Mouse (Mus musculus) layer of hippocampus, adult 2 months (tissue): ENCODE measurements at regions not wholly inside any gene's neighbourhood (a gene's known extent, or its start where the extent isn't known, plus 50 kb on each side); places are given as distances from the start of the nearest gene placed in this dataset.

Source experiments
- DNase-seq, 2 experiments: peaks; one replicate each; pipeline ENCODE4 v3.0.0; 2022; ENCODE audit warnings: low spot score in 2 of 2
- H3K27ac ChIP-seq: fragments of 200-600 bp; 2 replicates; pipeline ENCODE4 v1.8.1; 2022
- H3K4me3 ChIP-seq: fragments of 200-600 bp; 2 replicates; pipeline ENCODE4 v1.8.1; 2022; ENCODE audit warnings: mild to moderate bottlenecking
- CTCF ChIP-seq: fragments of 200-600 bp; conservative IDR thresholded peaks from 2 replicates; pipeline ENCODE4 v1.8.1; 2022; ENCODE audit warnings: antibody characterized with exemption, mild to moderate bottlenecking, moderate library complexity

- DNase-seq = peak; percentile 39 to 41
- TF ChIP-seq CTCF = no peak
- Histone ChIP-seq H3K27ac (peak overlapping the region; percentile 73), H3K4me3 (no peak overlapping the region)
Measured at GRCm38 (mm10) chr1:186413064-186413885, 292.5 kb downstream of the Tgfb2 start.

DNA sequence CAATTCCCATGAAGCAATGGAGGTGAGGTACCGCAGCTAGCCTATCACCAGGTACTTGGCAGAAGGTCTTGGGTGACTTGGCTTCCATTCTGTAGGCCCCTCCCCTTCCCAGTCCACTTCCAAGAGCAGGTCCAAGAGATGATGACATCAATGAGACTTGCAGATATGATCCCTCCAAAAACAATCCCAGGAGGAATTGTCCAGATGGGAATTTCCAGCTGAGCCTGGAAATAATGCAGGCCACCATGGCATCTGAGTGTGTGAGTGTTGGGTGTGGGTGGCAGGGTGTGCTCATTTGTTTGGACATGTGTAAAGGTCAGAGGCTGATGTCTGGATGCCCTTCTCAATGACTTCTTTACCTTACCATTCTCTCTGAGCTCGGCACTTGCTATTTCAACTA lies 293.5 kb downstream of the Tgfb2 start:
- Histone ChIP-seq H3K4me3 (no peak overlapping the region), H3K27ac (no peak overlapping the region)
- no peak for DNase-seq
- TF ChIP-seq CTCF = no peak

DNA sequence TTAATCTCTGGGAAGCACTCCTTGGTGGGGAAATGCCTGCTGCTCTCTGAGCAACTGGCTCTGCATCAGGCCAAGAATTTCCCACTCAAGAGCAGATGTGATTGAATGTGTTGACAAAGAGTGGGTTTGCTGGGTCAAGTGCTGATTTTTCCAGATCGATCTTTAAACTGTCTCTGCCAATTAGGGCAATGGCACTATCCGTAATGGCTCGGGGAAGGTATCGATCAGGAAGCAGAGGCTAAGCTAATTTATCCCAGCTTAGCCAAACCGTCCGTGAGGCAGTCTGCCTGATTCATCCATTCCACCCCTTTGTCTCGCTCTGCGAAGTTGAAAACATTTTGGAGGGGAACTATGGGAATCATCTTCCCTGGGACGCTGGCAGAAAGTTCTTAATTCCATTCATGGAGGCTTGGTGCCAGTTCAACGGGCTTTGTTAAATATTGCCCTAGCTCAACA lies 291.9 kb upstream of the Lyplal1 start:
- H3K27ac ChIP-seq = peak overlapping the region; percentile 4; the same call in 1 of the 2 replicates
- peak overlapping the region; percentile 1; the same call in 1 of the 2 replicates for H3K4me3 ChIP-seq
- TF ChIP-seq CTCF = no peak
- DNase-seq = no peak

- no peak for TF ChIP-seq CTCF
- no peak for DNase-seq
- Histone ChIP-seq H3K27ac (no peak overlapping the region), H3K4me3 (no peak overlapping the region)
Measured at GRCm38 (mm10) chr1:186407656-186408055, 290.5 kb upstream of the Lyplal1 start.

DNA sequence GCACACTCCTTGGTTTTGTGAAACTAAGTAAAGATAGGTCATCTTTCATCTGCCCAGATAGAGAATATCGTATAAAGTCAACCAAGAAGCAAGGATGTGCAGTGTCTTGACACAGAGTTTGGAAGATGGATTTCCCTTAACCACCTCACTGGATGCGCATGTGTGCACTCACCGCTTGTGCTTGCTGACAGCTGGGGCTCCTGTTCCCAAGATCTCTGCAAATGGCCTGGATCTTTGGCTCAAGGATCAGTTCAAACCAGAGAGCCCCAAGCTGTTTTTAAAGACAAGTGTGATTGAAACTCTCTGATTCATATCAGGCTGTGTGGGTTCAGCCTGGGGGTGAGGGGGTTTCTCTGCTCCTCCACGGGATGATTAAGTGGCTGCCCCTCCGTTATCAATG lies 288.6 kb upstream of the Lyplal1 start:
- Histone ChIP-seq H3K27ac (no peak overlapping the region), H3K4me3 (no peak overlapping the region)
- DNase-seq = no peak
- no peak for TF ChIP-seq CTCF

- H3K4me3 ChIP-seq = no peak overlapping the region
- no peak overlapping the region for H3K27ac ChIP-seq
- no peak for DNase-seq
- no peak for TF ChIP-seq CTCF
Measured at GRCm38 (mm10) chr1:186399762-186400161, 282.7 kb upstream of the Lyplal1 start.

DNA sequence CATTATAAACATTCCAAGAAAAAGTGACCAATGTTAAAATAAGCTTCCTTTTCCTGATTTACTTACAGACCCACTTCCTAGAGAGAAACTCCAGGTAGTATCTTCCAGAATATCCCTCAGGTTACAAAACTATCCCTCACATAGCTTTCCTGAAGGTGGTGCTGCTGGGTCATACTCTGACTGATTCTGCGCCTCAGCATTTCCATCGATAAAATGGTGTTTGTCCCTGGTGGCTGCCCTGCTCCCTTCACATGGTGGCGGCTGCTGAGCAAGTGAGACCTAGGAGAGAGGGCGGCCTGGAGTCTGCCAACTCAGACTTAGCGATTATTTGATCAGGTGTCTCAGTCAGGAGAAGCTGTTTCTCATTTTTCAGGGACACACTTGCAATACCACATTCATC lies 275.9 kb upstream of the Lyplal1 start:
- H3K4me3 ChIP-seq = no peak overlapping the region

DNA sequence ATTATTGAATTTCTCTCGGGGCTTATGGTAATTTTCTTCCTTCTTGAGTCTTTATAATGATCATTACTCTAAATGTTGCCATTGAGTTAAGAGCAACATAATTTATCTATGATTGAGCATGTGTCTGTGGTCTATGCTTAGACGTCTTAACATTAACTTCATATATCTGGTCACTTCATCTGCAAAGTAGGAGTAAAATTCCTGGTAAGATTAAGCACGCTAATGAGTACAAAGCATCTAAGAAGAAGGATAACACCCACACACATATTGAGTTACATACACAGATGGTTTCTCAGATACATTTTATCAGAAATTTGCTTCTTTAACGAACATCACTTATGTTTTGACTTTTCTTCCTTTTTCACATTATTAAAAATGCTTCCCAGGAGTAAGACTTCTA lies 267.3 kb upstream of the Lyplal1 start:
- H3K4me3 ChIP-seq = no peak overlapping the region
- no peak for DNase-seq
- H3K27ac ChIP-seq = peak overlapping the region; percentile 46; the same call in 1 of the 2 replicates
- no peak for TF ChIP-seq CTCF

More for the DNA sequence above, 275.9 kb upstream of the Lyplal1 start:
- DNase-seq = peak; percentile 19 to 29
- peak; percentile 77 for TF ChIP-seq CTCF
- no peak overlapping the region for H3K27ac ChIP-seq

DNA sequence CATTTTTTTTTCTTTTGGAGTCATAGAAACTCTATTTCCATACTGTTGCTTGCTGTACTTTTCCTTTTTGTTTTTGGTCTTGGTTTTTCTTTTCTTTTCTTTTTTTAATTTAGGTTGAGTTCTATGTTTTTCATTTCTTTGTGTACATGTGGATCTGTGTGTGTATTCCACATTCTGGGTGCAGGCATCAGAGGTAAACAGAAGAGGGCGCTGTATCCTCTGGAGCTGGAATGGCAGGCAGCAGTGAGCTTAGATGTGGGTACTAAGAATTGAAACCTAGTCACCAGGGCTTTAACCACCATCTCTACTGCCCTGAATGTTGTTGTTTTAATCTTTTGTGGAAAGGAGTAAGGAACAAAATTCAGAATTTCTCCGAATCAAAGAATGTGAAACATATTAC lies 266.3 kb upstream of the Lyplal1 start:
- Histone ChIP-seq H3K27ac (no peak overlapping the region), H3K4me3 (no peak overlapping the region)
- DNase-seq = no peak
- TF ChIP-seq CTCF = peak; percentile 53

DNA sequence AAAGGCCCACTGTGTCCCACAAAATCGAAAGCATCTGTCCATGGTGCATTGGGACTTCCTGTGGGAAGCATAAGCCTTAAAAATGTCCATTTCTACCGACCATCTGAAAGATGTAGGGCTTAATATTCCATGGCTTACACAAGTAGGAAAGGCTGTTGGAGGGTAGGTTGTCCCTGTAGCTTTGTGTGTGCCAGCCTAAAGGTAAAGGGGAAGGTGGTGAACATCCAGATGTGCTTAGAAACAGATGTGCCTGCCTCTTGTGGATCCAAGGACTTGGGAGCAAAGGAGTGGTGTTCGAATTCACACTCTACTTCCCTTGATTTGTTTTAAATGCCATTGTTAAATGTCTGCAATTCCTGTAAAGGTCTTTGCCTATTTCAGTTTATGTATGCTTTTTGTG lies 265.9 kb upstream of the Lyplal1 start:
- Histone ChIP-seq H3K4me3 (no peak overlapping the region), H3K27ac (no peak overlapping the region)
- no peak for DNase-seq
- TF ChIP-seq CTCF = no peak

DNA sequence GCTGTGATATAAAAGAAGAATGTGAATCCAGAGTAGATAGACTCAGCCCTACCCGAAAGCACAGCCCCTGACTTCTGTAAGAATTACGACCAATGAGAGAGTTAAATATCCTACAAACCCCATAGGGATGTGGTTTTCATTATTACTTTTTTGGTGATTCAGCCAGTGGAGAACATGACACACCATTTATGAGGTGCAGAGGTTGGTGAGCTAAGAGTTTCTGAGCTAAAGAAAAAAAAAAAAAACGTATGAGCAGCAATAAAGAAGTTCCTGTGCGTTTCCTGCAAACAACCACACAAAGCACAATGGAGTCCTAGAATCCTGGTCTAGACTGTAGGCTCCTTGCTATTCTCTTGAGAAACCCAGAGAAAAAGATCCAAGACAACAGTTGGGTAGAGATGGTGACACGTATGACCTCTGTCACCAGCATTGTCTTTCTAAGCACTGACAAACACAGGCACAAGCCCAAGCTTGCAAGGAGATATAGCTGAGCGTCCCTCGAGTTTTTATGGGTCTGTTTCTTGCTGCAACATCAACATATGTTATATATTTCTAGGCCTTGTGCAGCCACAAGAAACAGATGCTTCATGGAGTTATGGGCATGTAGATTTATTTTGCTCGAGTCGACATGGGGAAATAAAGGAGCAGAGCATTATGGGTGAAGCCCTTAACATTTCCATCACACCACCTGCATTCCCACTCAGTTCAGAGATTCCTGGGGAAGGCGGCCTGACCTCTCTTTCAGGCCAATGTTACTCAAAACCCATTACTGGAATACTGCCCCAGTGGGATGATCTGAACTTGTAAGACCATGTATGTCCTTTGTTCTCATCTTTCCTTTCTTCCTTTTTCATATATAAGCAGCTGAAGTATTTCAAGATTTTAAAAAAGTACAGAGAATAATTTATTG lies 263.1 kb upstream of the Lyplal1 start:
- DNase-seq = no peak

GRCm38 (mm10) chr1:186376906-186377623 lies 260.0 kb upstream of the Lyplal1 start:
- no peak for DNase-seq
- no peak overlapping the region for H3K27ac ChIP-seq
- TF ChIP-seq CTCF = no peak
- H3K4me3 ChIP-seq = no peak overlapping the region

More for the DNA sequence above, 263.1 kb upstream of the Lyplal1 start:
- H3K27ac ChIP-seq = no peak overlapping the region
- TF ChIP-seq CTCF = no peak
- H3K4me3 ChIP-seq = no peak overlapping the region
